Mouse (Mus musculus): ENCODE results near the gene Hdac4. TPM values are rescaled to one million over a fixed set of nuclear protein-coding genes. Genes with fewer than 3 reads are reported as not detected.

Gene Hdac4
- total RNA-seq, 4 experiments from 2014 or later: 47.2 to 89.1 (median 64.7) TPM

- DNase-seq (ENCODE audit: low spot score in 2 of 2): no peak
Measured at GRCm38 (mm10) chr1:92102825-92103224, 92.7 kb downstream of the Hdac4 start.

DNA sequence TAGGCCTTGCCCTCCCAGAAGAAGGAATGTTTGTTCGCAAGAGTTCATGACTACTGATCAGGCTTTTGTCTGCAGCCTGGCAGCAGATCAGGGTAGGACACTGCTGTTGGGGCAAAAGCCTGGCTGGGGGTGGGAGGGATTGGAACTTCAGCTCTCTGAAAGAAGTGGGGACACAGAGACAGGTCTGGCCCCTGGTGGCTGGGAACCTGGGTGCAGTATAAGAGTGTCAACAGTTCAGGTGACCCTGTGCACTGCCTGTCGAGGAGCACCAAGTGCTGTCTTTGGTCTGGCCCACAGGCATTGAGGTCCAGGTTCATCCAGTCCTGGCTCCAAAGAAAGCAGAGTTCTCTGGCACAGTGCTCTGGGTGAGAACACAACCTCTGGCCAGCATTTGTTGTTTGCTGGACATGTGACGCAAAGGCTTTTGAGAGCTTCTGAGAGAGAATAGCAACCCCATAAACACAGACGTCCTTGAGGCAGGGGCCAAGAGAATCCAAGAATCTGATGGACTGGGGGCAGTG is 95.1 kb downstream of the Hdac4 start:
- DNase-seq (ENCODE audit: low spot score in 2 of 2): peak; percentile 29 to 34

DNA sequence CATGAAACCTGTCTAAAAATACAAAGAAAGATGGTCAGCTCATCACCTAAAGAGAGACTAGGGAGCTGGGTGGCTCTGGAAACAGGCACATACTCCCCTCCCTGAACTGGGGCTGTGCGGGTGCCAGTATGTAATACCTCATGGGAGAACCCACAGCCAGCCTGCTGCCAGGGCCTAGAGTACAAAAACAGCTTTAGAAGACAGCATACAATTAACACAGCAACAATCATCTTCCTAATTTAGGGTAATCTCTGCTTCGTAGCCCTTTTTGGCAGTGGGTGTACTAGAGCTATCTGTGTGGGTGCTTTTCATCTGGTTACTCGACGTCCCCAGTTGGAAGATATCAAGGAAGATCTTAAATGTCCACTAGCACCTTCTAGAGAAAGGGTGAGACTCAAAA is 95.5 kb downstream of the Hdac4 start:
- peak in 1 of 2 experiments; percentile 41 for DNase-seq (ENCODE audit: low spot score in 2 of 2)

GRCm38 (mm10) chr1:92099502-92099901 is 96.0 kb downstream of the Hdac4 start:
- DNase-seq (ENCODE audit: low spot score in 2 of 2): peak; percentile 82 to 90

- no peak for DNase-seq (ENCODE audit: low spot score in 2 of 2)
Measured at GRCm38 (mm10) chr1:92098456-92098855, 97.0 kb downstream of the Hdac4 start.

GRCm38 (mm10) chr1:92096991-92097525 is 98.4 kb downstream of the Hdac4 start:
- DNase-seq (ENCODE audit: low spot score in 2 of 2): no peak

DNA sequence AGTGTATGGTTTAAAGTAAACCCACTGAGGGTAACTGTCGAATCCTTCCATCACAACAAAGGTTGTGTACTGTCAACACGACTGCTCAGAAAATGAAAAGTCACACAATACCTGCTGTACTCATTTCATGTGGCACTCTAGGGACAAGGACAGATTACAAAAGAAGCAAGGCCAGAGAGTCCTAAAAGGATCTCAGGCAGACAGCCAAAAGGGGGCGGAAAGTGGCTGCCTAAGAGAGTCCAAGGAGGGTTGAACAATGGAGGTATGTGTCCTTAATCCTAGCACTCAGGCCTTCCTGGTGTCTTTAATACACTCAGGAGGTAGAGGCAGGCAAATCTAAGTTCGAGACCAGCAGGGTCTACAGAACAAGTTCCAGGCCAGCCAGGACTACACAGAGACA is 103.2 kb downstream of the Hdac4 start:
- peak in 1 of 2 experiments; percentile 2 for DNase-seq (ENCODE audit: low spot score in 2 of 2)

GRCm38 (mm10) chr1:92087821-92088220 is 107.7 kb downstream of the Hdac4 start:
- DNase-seq (ENCODE audit: low spot score in 2 of 2): no peak

- DNase-seq (ENCODE audit: low spot score in 2 of 2): no peak
Measured at GRCm38 (mm10) chr1:92087343-92087742, 108.2 kb downstream of the Hdac4 start.

DNA sequence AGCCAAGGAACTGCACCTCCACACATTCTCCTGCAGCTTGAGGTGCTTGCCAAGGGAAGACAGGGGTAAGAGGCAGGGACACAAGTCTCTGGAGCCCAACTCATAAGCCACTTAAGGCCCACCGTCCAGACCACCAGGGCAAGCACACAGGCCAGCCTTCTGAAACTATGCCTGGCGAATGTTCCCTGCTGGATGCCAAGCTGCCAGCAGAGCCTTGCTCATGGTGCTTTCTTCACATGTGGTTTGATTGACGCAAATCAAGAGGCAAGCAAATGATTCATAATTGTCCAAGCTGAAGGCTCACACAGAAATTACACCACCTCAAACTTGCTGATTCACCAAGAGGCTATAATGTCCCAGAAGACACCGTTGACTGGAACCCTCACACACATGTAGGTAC is 108.7 kb downstream of the Hdac4 start:
- no peak for DNase-seq (ENCODE audit: low spot score in 2 of 2)

- no peak for DNase-seq (ENCODE audit: low spot score in 2 of 2)
Measured at GRCm38 (mm10) chr1:92086277-92086813, 109.2 kb downstream of the Hdac4 start.

GRCm38 (mm10) chr1:92084738-92085137 is 110.8 kb downstream of the Hdac4 start:
- no peak for DNase-seq (ENCODE audit: low spot score in 2 of 2)

DNA sequence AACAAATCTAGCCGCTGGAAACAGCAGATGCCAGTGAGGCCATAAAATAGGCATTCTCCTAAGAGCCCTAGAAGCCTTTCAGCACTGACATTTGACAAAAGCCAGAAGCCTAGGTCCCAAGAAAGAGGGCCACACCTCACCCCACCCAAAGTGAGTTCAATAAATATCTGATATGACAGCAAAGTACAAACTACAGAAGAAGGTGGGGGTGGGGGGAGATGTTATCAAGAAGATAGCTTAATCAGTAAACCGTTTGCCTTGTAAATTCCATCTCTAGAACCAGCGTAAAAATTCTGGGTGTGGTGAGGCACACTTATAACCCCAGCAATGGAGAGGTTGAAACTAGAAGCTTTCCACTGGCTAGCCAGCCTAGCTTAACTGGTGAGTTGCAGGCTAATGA is 111.5 kb downstream of the Hdac4 start:
- DNase-seq (ENCODE audit: low spot score in 2 of 2): no peak

DNA sequence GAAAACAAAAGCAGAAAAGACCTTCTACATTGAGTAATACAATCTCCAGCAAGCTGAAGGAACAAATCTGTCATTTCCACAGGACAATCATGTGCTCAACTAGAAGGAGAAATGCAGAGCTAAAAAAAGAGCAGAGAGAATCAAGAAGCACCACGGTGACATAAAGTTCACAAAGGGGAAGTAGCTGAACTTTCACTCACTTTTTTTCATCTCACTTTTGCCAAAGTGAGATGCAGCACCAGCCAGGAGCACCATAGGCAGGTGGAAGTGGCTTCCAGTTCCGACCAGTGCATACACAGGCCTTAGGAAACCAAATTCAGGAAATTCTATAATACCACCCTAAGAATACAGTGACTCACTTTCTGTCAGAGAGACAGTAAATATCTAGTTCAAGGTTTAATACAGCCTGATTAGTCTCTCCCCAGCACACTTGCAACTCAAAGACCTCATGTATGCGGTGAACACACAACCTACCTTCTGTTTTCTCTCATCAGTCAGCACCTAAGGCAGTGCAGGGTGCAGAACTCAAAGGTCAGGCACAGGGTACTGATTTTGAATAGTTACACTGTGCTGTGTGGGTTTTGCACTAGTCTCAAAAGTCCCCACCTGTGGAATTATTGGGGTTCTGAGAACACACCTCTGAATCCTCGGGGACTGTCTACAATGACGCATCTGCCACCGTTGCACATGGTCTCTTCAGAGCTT is 112.5 kb downstream of the Hdac4 start:
- no peak for DNase-seq (ENCODE audit: low spot score in 2 of 2)

DNA sequence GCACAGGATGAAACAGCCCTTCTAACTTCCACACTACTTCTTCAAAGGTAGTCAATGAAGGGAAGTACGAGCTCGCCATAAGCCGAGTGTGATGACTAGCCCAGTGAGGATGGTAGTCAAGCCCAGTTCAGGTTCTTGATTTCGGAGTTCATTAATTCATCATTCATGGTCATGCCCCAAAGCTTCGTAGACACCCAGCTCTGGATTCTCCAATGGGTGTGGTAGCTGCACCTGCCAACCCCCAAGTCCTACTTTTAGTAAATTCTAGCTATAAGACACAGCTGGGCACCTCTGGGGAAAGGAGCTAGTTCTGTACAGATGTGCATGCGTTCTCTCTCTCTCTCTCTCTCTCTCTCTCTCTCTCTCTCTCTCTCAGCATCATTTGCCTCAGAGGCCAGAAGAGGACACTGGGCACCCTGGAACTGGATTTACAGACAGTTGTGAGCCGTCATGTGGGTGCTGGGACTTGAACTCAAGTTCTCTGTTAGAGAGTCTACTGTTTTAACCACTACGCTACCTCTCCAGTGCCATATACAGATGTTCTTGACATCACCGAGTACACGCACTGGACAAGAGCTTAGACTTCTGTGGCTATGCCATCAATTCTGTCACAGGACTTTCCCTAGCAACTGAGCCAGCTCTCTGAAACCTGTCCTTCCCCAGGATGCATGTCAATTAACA is 113.2 kb downstream of the Hdac4 start:
- DNase-seq (ENCODE audit: low spot score in 2 of 2): no peak

- DNase-seq (ENCODE audit: low spot score in 2 of 2): no peak
Measured at GRCm38 (mm10) chr1:92079982-92080537, 115.4 kb downstream of the Hdac4 start.

DNA sequence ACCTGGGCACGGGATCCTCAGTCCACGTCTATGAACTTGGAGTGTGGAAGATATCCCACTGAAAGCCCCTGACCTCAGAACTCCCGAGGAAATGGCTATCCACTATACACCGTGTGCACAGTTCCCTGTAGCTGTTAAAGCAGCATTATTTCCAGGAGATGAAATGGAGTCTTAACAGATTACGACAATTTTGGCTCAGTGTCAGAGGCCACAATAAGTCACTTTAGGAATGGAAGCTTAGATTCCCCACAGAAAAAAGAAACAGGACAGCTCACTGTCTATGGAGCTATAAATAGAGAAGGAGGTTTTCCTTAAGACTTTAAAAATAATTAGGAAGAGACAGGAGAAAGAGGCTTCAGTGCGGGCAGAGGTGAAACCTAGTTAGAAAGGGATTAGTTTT is 120.2 kb downstream of the Hdac4 start:
- no peak for DNase-seq (ENCODE audit: low spot score in 2 of 2)

DNA sequence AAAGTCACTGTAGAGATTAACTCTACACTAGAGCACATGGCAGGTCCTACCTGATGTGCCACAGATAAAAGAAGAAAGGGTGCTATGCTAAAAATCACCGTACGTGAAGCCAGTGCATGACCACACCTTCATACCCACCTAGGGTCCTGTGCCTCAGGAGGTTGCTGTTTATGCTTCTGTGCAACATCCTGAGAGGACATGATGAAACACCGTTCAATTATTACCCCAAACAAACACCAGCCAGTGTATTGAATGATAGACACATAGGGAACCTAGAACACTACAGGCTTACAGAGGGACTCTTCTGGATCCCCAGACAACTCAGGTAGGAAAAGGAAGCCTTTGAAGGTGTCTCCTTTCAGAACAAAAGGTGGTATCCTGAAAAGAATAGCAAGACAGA is 120.8 kb downstream of the Hdac4 start:
- no peak for DNase-seq (ENCODE audit: low spot score in 2 of 2)

- DNase-seq (ENCODE audit: low spot score in 2 of 2): no peak
Measured at GRCm38 (mm10) chr1:92069932-92070677, 125.4 kb downstream of the Hdac4 start.

DNA sequence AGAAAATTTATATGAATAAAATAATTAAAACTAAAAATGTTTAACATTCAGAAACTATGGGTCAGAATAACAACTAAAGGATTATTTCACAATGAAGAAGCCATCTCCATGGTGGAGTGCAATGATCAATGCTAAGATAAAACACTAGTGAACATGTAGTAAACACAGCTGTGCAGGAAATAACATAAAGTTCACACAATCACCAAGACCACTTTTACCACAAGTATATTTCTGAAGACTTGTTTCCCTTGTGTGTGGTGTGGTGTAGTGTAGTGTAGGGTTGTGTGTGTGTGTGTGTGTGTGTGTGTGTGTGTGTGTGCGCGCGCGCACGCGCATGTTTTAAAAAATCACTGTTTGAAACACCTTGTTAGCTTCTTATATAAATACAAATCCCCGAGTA is 126.0 kb downstream of the Hdac4 start:
- no peak for DNase-seq (ENCODE audit: low spot score in 2 of 2)

DNA sequence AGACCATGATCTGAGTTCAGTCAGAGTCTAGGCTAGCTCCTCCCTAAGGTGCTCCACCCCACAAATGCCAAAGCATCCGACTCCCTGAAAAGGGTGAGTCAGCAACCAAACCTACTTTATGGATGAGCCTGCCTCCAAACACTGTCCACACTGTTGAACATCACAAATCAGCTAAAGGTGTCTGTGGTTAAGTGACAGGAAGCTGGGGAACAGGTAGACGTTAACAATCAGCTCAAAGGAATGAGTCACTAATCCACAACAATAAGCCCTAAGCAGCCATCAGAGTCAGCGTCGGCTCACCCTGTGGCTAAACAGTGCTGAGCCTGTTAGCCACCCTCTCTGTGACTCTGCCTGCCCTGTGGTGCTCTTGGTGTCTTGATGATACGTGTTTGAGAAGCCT is 131.2 kb downstream of the Hdac4 start:
- DNase-seq (ENCODE audit: low spot score in 2 of 2): no peak
